Mouse (Mus musculus) adrenal gland, adult (tissue): ENCODE data around the gene Gm42742.

ENCODE experiments used
- DNase-seq, 2 experiments: peaks; one replicate each; pipeline ENCODE4 v3.0.0; 2022 to 2023; ENCODE audit warnings: low spot score in 1 of 2; ENCODE audit not compliant: inconsistent age in 2 of 2

Gene Gm42742

GRCm38 (mm10) chr7:127004122-127004875 is 16.6 kb downstream of the Gm42742 start:
- no peak for DNase-seq

- DNase-seq: no peak
Measured at GRCm38 (mm10) chr7:127003620-127004019, 17.3 kb downstream of the Gm42742 start.

GRCm38 (mm10) chr7:126999568-126999967 is 21.3 kb downstream of the Gm42742 start:
- DNase-seq: no peak

GRCm38 (mm10) chr7:126996449-126996848 is 24.4 kb downstream of the Gm42742 start:
- DNase-seq: no peak

- no peak for DNase-seq
Measured at GRCm38 (mm10) chr7:126988816-126989215, 32.1 kb downstream of the Gm42742 start.

- DNase-seq: peak; percentile 31 to 63
Measured at GRCm38 (mm10) chr7:126986319-126986718, 34.6 kb downstream of the Gm42742 start.

- DNase-seq: no peak
Measured at GRCm38 (mm10) chr7:126984667-126985444, 36.0 kb downstream of the Gm42742 start.

- no peak for DNase-seq
Measured at GRCm38 (mm10) chr7:126983113-126983512, 37.8 kb downstream of the Gm42742 start.

GRCm38 (mm10) chr7:126982054-126982453 is 38.8 kb downstream of the Gm42742 start:
- no peak for DNase-seq

GRCm38 (mm10) chr7:126981601-126982000 is 39.3 kb downstream of the Gm42742 start:
- no peak for DNase-seq

GRCm38 (mm10) chr7:126978841-126979240 is 42.1 kb downstream of the Gm42742 start:
- no peak for DNase-seq

- DNase-seq: peak; percentile 27 to 73
Measured at GRCm38 (mm10) chr7:126976878-126977459, 43.9 kb downstream of the Gm42742 start.

- DNase-seq: peak; percentile 96 to 99
Measured at GRCm38 (mm10) chr7:126975950-126976866, 44.7 kb downstream of the Gm42742 start, which contains the start of gene Cdiptos. Cdiptos (minus strand) TSS chr7:126976098.

- no peak for DNase-seq
Measured at GRCm38 (mm10) chr7:126975893-126975949, 45.2 kb downstream of the Gm42742 start, which contains the start of gene Cdipt. Cdipt (plus strand) TSS chr7:126975914.

- DNase-seq: no peak
Measured at GRCm38 (mm10) chr7:126975493-126975892, 45.4 kb downstream of the Gm42742 start.

- DNase-seq: peak; percentile 73 to 86
Measured at GRCm38 (mm10) chr7:126967361-126967760, 53.5 kb downstream of the Gm42742 start.

GRCm38 (mm10) chr7:126965568-126965967 is 55.3 kb downstream of the Gm42742 start:
- peak in 1 of 2 experiments; percentile 55 for DNase-seq
